Mouse (Mus musculus): ENCODE measurements at regions not wholly inside any gene's neighbourhood (a gene's known extent, or its start where the extent isn't known, plus 50 kb on each side); places are given as distances from the start of the nearest gene placed in this dataset.

DNA sequence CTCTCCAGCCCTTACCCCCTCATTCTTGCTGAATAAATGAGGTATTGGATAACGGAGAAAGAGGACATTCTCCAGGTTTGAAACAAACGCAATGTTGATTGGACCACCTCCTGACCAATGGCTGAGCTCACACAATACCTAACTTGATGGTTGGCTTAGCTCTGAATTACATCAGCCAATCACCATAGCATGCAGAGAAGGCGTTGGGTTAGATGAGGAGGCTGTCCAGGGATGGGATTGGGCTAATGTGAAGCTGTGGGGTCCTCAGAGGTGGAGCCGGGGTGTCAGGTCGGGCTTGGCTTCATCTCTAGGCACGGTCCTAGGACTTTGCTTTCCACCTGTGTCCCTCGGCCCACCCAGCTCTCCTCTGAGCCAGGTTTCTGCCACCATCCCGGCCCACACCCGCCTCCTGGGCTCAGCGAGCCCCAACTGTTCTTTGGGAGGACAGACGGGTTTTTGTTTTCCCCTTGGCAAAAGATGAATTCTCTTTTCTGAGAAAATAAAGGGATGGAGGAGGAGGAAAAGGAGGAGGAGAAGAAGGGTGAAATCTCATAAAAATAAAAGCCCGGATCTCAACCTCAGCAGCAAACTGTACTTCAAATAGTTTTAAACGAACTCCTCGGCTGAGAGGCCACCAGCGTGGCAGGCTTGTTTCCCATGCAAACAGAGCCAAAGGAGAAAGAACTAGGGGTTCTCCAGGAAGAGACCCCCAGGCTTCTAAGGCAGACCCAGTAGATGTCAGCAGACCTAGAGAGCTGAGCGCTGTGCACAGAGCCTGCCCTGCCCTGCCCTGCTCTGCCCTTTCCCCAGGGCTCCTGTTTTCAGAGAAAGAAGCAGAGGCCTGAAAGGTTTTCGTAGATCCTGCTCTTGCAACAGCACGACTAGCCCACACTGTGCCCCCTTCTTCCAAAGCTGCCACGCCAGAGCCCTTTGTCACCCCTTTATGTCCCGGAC is 78.2 kb downstream of the Tfap2c start:
- no peaks in the 10 kb centered on the region for H3K27me3 ChIP-seq (ENCODE audit: insufficient read depth, low read length)
- H3K27ac ChIP-seq (ENCODE audit: low read depth, low read length): no peak overlapping the region
- ATAC-seq (ENCODE audit: low FRiP score): no peak
- no peak for DNase-seq (ENCODE audit: low spot score)
- H3K4me2 ChIP-seq (ENCODE audit: low read depth, low read length, poor library complexity, severe bottlenecking): no peak overlapping the region
- 64% methylated on average over 20 of the region's 20 CpGs for WGBS
- TF ChIP-seq CTCF (IDR thresholded peaks at IDR 0.05): no peak
- H3K4me3 ChIP-seq (ENCODE audit: low read depth, low read length): no peak overlapping the region
- H3K4me1 ChIP-seq (ENCODE audit: insufficient read depth, low read length): no peaks in the 10 kb centered on the region
- H3K36me3 ChIP-seq (ENCODE audit: insufficient read depth, low read length): no peaks in the 10 kb centered on the region
- H3K9ac ChIP-seq (replicated peaks; ENCODE audit: low read length, poor library complexity, severe bottlenecking): no peak overlapping the region
- no peaks in the 10 kb centered on the region for H3K9me3 ChIP-seq (ENCODE audit: low read length)

DNA sequence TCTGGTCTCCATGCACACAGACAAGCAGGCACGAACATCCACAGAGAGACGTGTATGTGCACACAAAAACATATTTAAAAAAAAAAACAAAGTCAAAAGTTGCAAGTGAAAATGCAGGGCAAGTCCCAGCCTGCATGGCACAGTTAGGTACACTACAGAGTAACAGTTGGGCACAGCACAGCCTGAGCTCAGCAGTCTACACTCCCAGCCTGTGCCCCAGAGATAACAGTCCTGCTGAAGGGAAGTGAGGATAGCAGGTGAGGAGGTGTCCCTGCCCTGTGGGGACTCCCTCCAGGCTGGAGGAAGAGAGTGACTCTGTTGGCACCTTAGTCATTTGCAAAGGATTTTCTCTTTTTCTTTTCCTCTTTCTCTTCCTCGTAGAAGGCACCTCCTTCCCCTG is 80.9 kb downstream of the Tfap2c start:
- no peak overlapping the region for H3K27ac ChIP-seq (ENCODE audit: low read depth, low read length)
- 68% methylated on average over 3 of the region's 3 CpGs for WGBS
- no peak overlapping the region for H3K9ac ChIP-seq (replicated peaks; ENCODE audit: low read length, poor library complexity, severe bottlenecking)
- TF ChIP-seq CTCF (IDR thresholded peaks at IDR 0.05): no peak
- H3K9me3 ChIP-seq (ENCODE audit: low read length): no peaks in the 10 kb centered on the region
- no peak for ATAC-seq (ENCODE audit: low FRiP score)
- H3K4me1 ChIP-seq (ENCODE audit: insufficient read depth, low read length): no peaks in the 10 kb centered on the region
- DNase-seq (ENCODE audit: low spot score): no peak
- H3K27me3 ChIP-seq (ENCODE audit: insufficient read depth, low read length): no peaks in the 10 kb centered on the region
- no peak overlapping the region for H3K4me3 ChIP-seq (ENCODE audit: low read depth, low read length)
- H3K36me3 ChIP-seq (ENCODE audit: insufficient read depth, low read length): no peaks in the 10 kb centered on the region
- no peak overlapping the region for H3K4me2 ChIP-seq (ENCODE audit: low read depth, low read length, poor library complexity, severe bottlenecking)

DNA sequence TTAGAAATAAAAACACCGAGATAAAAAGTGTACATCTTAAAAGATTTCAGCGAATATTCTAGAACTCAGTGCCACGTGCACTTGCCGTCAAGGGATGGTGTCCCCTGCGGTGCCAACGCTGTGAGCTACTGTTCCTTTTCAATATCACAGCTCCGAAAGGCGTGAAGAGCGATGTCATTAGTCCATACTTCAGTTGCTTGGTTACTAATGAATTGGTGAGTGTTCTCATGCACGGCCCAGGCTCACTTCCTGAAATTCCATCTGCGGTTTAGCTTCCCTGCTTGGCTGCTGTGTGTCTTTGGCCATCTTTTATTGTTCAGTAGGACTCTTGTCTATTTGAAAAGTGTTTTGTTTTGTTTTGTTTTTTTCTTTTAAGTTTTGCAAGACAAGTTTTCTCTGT is 93.2 kb downstream of the Tfap2c start:
- no peak for ATAC-seq (ENCODE audit: low FRiP score)
- no peak overlapping the region for H3K9ac ChIP-seq (replicated peaks; ENCODE audit: low read length, poor library complexity, severe bottlenecking)
- no peak overlapping the region for H3K4me2 ChIP-seq (ENCODE audit: low read depth, low read length, poor library complexity, severe bottlenecking)
- TF ChIP-seq CTCF (IDR thresholded peaks at IDR 0.05): no peak
- DNase-seq (ENCODE audit: low spot score): peak; percentile 55
- H3K27ac ChIP-seq (ENCODE audit: low read depth, low read length): no peak overlapping the region
- H3K4me1 ChIP-seq (ENCODE audit: insufficient read depth, low read length): no peaks in the 10 kb centered on the region
- no peaks in the 10 kb centered on the region for H3K36me3 ChIP-seq (ENCODE audit: insufficient read depth, low read length)
- no peak overlapping the region for H3K4me3 ChIP-seq (ENCODE audit: low read depth, low read length)
- 0 out of 2 replicates have a peak, but pooled peaks cover 4% of the 10 kb centered on the region for H3K27me3 ChIP-seq (ENCODE audit: insufficient read depth, low read length)
- no peaks in the 10 kb centered on the region for H3K9me3 ChIP-seq (ENCODE audit: low read length)
- 55% methylated on average over 11 of the region's 11 CpGs for WGBS

DNA sequence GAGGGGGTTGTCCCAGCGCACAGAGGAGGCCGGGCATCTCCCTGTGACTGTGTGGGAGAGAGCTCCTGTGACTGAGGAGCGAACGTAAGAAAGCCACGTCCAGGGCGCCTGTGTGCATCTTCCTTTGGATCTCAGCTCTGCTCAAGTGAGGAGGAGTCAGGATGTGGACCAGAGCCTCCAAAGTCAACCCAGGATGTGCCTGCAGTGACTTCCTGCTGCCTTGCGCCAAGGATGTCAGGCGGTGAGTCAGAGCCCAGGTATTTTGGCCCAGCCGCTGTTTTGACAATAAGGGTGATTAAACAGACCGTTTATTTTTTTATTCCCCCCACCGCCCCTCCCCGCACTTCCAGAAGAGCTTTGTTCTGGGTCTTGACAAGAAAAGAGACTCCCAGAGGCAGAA is 94.5 kb downstream of the Tfap2c start:
- Histone ChIP-seq H3K36me3 (ENCODE audit: insufficient read depth, low read length) (no peaks in the 10 kb centered on the region), H3K9ac (replicated peaks; ENCODE audit: low read length, poor library complexity, severe bottlenecking) (no peak overlapping the region), H3K9me3 (ENCODE audit: low read length) (no peaks in the 10 kb centered on the region), H3K27me3 (ENCODE audit: insufficient read depth, low read length) (0 out of 2 replicates have a peak, but pooled peaks cover 4% of the 10 kb centered on the region), H3K4me3 (ENCODE audit: low read depth, low read length) (no peak overlapping the region), H3K4me1 (ENCODE audit: insufficient read depth, low read length) (no peaks in the 10 kb centered on the region), H3K4me2 (ENCODE audit: low read depth, low read length, poor library complexity, severe bottlenecking) (no peak overlapping the region), H3K27ac (ENCODE audit: low read depth, low read length) (no peak overlapping the region)
- WGBS: 35% methylated on average over 12 of the region's 12 CpGs
- no peak for TF ChIP-seq CTCF (IDR thresholded peaks at IDR 0.05)
- ATAC-seq (ENCODE audit: low FRiP score): no peak
- DNase-seq (ENCODE audit: low spot score): no peak

DNA sequence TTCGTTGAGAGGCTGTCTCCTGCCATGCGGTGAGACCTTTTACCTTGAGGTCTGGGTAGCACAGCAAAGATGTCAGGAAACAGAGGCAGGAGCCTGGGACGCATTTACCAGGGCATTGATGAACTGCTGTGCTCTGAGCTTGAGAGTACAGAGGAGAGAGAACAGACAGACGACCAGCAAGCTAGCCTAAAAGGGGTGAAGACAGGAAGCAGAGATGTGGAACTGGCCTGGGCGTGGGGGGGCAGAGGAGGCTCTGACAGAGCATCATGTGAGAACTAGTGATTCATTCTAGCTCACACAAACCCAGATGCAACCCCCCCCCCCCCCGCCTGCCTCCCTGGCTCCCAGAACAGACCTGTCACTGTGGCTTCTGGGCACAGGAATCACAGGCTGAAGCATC is 95.1 kb downstream of the Tfap2c start:
- Histone ChIP-seq H3K36me3 (ENCODE audit: insufficient read depth, low read length) (no peaks in the 10 kb centered on the region), H3K27me3 (ENCODE audit: insufficient read depth, low read length) (0 out of 2 replicates have a peak, but pooled peaks cover 4% of the 10 kb centered on the region), H3K4me2 (ENCODE audit: low read depth, low read length, poor library complexity, severe bottlenecking) (no peak overlapping the region), H3K4me1 (ENCODE audit: insufficient read depth, low read length) (no peaks in the 10 kb centered on the region), H3K9me3 (ENCODE audit: low read length) (no peaks in the 10 kb centered on the region), H3K27ac (ENCODE audit: low read depth, low read length) (no peak overlapping the region), H3K9ac (replicated peaks; ENCODE audit: low read length, poor library complexity, severe bottlenecking) (no peak overlapping the region), H3K4me3 (ENCODE audit: low read depth, low read length) (no peak overlapping the region)
- TF ChIP-seq CTCF (IDR thresholded peaks at IDR 0.05): no peak
- DNase-seq (ENCODE audit: low spot score) (no peak), ATAC-seq (ENCODE audit: low FRiP score) (no peak)
- 52% methylated on average over 6 of the region's 6 CpGs for WGBS

DNA sequence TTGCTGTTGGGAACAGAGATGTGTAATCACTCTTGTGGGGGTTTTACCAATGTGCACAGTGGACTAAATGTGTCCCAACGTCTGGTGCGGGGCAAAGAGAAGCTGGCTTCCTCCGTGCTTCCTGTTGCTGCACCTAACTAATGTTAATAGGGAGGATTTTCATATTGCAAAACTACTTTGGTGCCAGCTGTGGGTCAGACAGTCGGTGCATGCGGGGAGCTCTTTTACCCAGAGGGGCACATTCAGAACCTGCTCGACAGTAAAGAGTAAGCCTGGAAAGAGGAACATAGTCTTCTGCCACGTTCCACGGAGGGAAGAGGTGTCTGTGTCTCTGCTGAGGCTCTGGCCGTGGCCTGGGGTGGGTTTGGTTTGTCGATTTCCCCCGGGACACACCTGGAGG is 98.7 kb downstream of the Tfap2c start:
- no peak overlapping the region for H3K4me2 ChIP-seq (ENCODE audit: low read depth, low read length, poor library complexity, severe bottlenecking)
- no peak for ATAC-seq (ENCODE audit: low FRiP score)

More for the DNA sequence above, 98.7 kb downstream of the Tfap2c start:
- H3K4me1 ChIP-seq (ENCODE audit: insufficient read depth, low read length): no peaks in the 10 kb centered on the region
- H3K27ac ChIP-seq (ENCODE audit: low read depth, low read length): no peak overlapping the region
- DNase-seq (ENCODE audit: low spot score): no peak
- H3K27me3 ChIP-seq (ENCODE audit: insufficient read depth, low read length): 0 out of 2 replicates have a peak, but pooled peaks cover 4% of the 10 kb centered on the region
- WGBS: 77% methylated on average over 11 of the region's 11 CpGs
- no peak overlapping the region for H3K9ac ChIP-seq (replicated peaks; ENCODE audit: low read length, poor library complexity, severe bottlenecking)
- H3K9me3 ChIP-seq (ENCODE audit: low read length): no peaks in the 10 kb centered on the region
- no peak for TF ChIP-seq CTCF (IDR thresholded peaks at IDR 0.05)
- no peak overlapping the region for H3K4me3 ChIP-seq (ENCODE audit: low read depth, low read length)
- H3K36me3 ChIP-seq (ENCODE audit: insufficient read depth, low read length): no peaks in the 10 kb centered on the region

Measured in midbrain, postnatal 0 days (tissue).